Mouse (Mus musculus): ENCODE measurements around the gene Rala.

The Rala gene

DNA sequence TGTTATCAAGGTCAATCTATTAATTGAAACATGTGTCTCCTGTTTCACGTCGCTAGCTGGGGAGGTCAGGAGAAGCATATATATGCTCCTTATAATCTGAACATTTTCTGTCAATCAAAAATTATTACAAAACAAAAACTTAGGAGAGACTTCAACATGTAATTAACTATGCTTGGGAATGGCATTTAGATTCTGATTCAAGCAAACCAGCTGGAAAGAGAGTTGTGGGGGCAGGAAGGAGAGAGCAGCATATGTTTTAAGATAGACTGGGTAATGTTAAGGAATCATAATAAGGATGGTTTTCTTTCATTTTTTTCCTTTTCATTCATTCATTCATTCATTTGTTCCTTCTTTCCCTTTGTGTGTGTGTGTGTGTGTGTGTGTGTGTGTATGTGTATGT is 77.3 kb downstream of the Rala start:
- no peak for DNase-seq

GRCm38 (mm10) chr13:17860536-17860935 is 83.5 kb downstream of the Rala start:
- no peak for DNase-seq

- no peak for DNase-seq
Observed at GRCm38 (mm10) chr13:17859365-17860033, 84.5 kb downstream of the Rala start.

GRCm38 (mm10) chr13:17857046-17857445 is 87.0 kb downstream of the Rala start:
- no peak for DNase-seq

- DNase-seq, result no peak
Observed at GRCm38 (mm10) chr13:17855492-17856138, 88.4 kb downstream of the Rala start.

GRCm38 (mm10) chr13:17854755-17855154 is 89.3 kb downstream of the Rala start:
- no peak for DNase-seq

DNA sequence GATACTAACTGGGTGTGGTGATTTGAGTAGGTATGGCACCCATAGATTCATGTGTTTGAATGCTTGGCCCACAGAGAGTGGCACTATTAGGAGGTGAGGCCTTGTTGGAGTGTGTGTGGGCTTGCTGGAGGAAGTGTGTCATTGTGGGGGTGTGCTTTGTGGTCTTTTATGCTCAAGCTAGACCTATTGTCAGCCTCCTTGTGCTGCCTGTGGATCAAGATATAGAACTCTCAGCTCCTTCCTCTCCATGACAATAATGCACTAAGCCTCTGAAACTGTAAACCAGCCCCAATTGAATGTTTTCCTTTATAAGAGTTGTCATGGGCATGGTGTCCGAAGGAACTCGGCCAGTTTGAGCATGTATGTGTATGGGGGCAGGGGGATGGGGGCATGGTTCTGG is 100.7 kb downstream of the Rala start:
- no peak for DNase-seq

DNA sequence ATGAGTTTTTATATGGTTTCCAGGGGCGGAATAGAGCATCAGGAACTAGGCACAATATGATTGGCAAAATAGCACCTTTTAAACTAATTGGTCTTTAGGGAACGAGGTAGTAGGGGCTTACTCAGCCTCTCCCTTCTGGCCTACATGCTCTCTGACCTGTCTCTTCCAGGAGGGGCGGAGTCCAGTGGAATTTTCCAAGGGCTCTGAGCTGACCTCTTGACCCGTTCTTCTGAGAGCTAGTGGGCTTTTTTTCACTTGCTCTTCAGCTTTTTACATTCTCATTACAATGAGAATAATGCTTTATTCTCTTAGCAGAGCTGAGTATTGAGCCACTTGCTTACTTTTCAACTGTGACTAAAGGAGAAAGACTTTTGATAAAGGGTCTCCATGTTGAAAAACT is 101.3 kb downstream of the Rala start:
- no peak for DNase-seq

- no peak for DNase-seq
Observed at GRCm38 (mm10) chr13:17839137-17839536, 104.9 kb downstream of the Rala start.

DNA sequence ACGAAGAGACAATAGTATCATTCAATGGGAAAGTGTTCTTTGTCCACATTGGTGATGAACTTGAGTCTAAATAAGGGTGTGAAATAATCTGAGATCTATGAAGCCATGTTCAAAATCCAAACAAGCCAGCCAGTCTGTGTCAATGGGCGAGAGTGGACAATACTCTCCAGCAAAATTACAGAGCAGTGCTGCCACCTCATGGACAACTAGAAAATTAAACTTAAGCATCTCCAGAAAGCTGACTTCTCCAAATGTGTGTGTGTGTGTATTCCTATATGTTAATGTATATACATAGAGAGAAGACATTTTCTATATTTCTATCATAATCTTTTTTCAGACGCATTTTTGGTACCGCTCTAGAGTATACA is 105.6 kb downstream of the Rala start:
- DNase-seq, result peak; percentile 84

- peak; percentile 57 for DNase-seq
Observed at GRCm38 (mm10) chr13:17837610-17838483, 106.2 kb downstream of the Rala start.

- DNase-seq, result no peak
Observed at GRCm38 (mm10) chr13:17836808-17837207, 107.2 kb downstream of the Rala start.

GRCm38 (mm10) chr13:17832940-17833339 is 111.1 kb downstream of the Rala start:
- DNase-seq, result no peak

All from lung, postnatal 10 days (tissue).